Mouse (Mus musculus) E14TG2a.4 (cell line): ENCODE results near the gene Abl2.
"Not testable (repeated sequence)": the region's sequence is repeated elsewhere in the genome, so short reads cannot be mapped to it uniquely, and the experiment has no call there.

Experiments used
- H3K27me3 ChIP-seq: 2 replicates; pipeline ENCODE4 v1.6.1; 2014; ENCODE audit warnings: low read length, control low read depth; ENCODE audit not compliant: insufficient read depth
- H3K36me3 ChIP-seq: 2 replicates; pipeline ENCODE4 v1.6.1; 2014; ENCODE audit warnings: low read length, control low read depth; ENCODE audit not compliant: insufficient read depth
- H3K4me1 ChIP-seq: replicated peaks from 2 replicates; pipeline ENCODE4 v1.6.1; 2014; ENCODE audit warnings: low read depth, low read length, control low read depth
- H3K4me3 ChIP-seq: replicated peaks from 2 replicates; pipeline ENCODE4 v1.5.1; 2014; ENCODE audit warnings: mild to moderate bottlenecking, low read length
- H3K9me3 ChIP-seq: 2 replicates; pipeline ENCODE4 v1.6.1; 2014; ENCODE audit warnings: low read length, control low read depth
- CTCF ChIP-seq: conservative IDR thresholded peaks from 2 replicates; pipeline ENCODE4 v1.5.1; 2014; ENCODE audit warnings: low read length
- NANOG ChIP-seq: IDR thresholded peaks from 2 replicates; pipeline ENCODE4 v1.6.1; 2014; ENCODE audit warnings: borderline replicate concordance, low read length, mixed read lengths
- POU5F1 ChIP-seq: IDR thresholded peaks from 2 replicates; pipeline ENCODE4 v1.6.1; 2014; ENCODE audit warnings: low read length, borderline replicate concordance

Abl2 gene

DNA sequence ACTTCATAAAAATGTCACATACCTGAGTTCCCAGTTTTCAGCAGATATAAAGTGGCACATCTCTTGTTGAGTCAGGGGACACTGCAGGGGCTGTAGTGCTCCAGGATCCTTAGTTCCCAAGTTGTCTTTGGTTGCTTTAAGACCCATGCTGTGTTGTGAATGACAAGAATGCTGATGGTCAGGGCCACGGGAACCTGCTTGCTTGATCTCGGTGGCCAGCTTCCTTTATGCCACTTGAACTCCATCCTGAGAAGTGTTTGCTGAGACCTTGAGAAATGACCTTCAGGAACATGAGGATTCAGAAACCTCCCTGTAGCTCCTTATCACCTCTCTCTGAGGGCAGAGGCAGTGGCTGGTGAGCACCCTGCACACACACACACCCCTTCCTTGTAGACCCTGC, 90.1 kb downstream of the Abl2 start:
- Histone ChIP-seq H3K36me3 (peaks cover 82% of the 10 kb centered on the region), H3K4me1 (peaks cover 83% of the 10 kb centered on the region), H3K4me3 (no peak overlapping the region), H3K9me3 (no peaks in the 10 kb centered on the region), H3K27me3 (no peaks in the 10 kb centered on the region)
- TF ChIP-seq NANOG = peak; percentile 71
- no peak for TF ChIP-seq POU5F1

DNA sequence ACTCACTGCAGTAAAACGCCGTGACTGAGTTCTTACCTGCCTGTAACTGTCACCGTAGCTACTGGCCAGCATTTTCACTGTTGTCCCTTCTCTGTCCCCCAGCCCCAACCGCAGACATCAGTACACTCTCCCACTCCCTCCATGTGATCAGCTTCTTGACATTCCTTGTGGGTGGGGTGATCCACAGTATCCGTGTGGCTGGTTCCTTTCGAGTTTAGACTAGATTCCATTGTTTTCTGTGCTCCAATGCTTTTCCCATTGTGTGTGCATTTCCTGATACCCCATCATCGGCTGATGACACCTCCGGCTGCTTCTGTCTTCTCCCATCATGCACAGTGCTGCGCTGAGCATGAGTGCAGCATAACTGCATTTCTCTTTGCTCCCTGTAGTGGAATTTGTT, 92.0 kb downstream of the Abl2 start:
- Histone ChIP-seq H3K36me3 (peaks cover 80% of the 10 kb centered on the region), H3K4me1 (peaks cover 84% of the 10 kb centered on the region)
- TF ChIP-seq NANOG (no peak), CTCF (no peak), POU5F1 (no peak)

DNA sequence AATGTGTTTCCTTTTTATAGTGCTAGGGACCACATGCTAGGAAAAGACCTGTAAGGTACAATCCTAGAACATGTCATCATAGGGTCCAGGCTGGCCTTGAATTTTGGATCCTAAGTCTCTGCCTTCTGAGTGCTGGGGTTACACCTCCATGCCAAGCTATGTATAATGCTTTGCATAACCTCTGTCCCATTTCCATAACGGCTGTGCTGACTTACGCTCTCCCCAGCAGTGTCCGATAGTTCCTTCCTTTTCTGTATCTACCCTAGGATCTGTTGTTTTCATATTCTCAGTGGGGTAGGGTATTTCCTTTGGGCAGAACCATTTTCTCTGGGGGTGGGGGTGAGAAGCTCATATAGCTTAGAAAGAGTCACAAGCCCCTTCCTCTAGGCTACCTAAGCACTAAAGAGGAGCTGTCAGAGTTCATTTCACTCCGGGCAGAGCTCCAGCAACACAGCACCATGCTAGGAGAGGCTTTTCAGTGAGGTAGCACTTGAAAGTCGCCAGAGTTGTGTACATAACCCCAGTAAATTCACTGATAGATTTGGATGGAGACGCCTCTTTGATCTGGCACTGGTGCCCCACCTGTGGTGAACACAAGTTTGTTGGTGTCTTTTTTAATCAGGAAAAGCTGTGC, 93.7 kb downstream of the Abl2 start:
- H3K9me3 ChIP-seq = no peaks in the 10 kb centered on the region
- no peak overlapping the region for H3K4me3 ChIP-seq
- H3K27me3 ChIP-seq = no peaks in the 10 kb centered on the region
- peaks cover 81% of the 10 kb centered on the region for H3K36me3 ChIP-seq
- H3K4me1 ChIP-seq = peaks cover 87% of the 10 kb centered on the region
- no peak for TF ChIP-seq NANOG
- no peak for TF ChIP-seq CTCF
- TF ChIP-seq POU5F1 = no peak

More for the DNA sequence above, 92.0 kb downstream of the Abl2 start:
- Histone ChIP-seq H3K27me3 (no peaks in the 10 kb centered on the region), H3K9me3 (no peaks in the 10 kb centered on the region), H3K4me3 (no peak overlapping the region)

DNA sequence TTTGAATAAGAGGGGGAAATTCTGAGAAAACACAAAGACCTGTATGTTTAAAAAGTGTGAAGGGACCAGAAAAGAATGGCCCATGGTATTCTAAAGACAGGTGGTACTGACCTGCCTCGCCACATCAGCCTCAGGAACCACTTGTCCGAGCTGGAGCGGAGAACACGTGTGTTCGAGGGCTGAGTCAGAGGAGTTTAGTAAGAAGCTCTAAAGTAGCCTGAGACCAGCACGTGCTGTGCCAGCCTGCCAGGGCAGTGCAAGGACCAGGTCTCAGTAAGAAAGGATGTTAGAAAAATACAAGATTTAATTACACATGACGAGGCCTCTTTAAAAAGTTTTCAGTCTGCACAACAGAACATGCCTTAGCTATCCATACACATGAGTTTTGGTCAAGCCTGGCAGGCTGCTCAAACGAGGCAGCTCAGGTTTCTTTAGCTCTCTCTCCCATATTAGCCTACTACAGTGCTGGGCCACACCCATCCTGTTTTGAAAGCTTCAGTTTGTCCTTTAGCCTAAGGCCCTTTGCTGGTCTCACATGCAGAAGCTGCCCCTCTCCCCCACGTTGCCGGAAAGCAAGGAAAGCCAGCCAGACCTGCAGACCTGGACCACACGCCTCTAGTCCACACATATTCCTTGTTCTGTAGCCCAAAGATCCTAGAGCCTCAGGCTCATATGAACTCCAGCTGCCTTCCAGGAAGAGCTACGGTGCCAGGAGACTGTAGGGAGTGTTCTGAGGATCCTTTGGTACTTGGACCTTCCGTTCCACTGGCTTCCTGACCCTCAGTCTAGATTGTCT, 96.3 kb downstream of the Abl2 start:
- H3K4me3 ChIP-seq = peak overlapping the region; percentile 68
- no peaks in the 10 kb centered on the region for H3K9me3 ChIP-seq
- peaks cover 90% of the 10 kb centered on the region for H3K4me1 ChIP-seq
- H3K27me3 ChIP-seq = no peaks in the 10 kb centered on the region
- H3K36me3 ChIP-seq = peaks cover 83% of the 10 kb centered on the region
- TF ChIP-seq POU5F1 (no peak), NANOG (no peak), CTCF (no peak)

DNA sequence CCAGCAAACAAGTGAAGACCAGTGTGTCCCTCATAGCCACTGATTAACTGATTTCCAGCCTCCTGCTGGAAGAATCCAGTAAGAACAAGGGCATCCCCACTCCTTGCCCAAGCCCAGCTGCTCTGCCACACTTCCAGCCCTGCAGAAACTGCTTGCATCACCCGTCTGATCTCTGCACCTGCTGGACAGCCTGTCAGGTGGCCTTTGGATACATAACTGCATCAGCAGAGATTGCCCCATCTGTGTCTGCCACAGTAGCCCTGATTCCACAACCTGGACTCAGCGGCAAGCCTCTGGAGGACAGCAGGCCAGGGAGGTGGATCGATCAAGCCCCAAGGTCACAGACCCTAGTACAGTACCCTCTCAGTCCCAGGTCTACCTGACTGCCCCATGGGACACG, 98.9 kb downstream of the Abl2 start:
- H3K9me3 ChIP-seq = no peaks in the 10 kb centered on the region
- TF ChIP-seq POU5F1 (no peak), NANOG (no peak), CTCF (no peak)
- H3K27me3 ChIP-seq = no peaks in the 10 kb centered on the region
- peak overlapping the region; percentile 27 for H3K4me3 ChIP-seq
- H3K36me3 ChIP-seq = peaks cover 81% of the 10 kb centered on the region
- H3K4me1 ChIP-seq = peaks cover 93% of the 10 kb centered on the region

DNA sequence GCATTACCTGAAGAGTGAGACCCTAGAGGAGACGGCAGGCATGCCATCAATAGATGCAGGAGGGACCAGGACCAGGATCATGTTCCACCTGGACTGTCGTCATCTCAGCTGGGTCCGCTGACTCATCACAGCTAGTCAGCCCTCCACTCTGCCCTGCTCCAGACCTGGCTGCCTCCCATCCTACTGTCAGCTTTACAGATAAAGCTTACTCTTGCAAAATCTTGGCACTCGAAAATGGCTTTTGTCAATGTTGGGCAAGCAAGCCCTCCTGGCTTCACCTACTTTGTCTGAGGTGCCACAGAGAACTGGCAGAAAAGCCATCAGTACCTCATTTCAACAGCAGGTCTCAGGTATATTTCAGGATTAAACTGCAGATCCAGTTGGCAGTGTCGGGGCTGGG, 100.1 kb downstream of the Abl2 start:
- Histone ChIP-seq H3K4me3 (no peak overlapping the region), H3K27me3 (no peaks in the 10 kb centered on the region), H3K36me3 (peaks cover 73% of the 10 kb centered on the region), H3K4me1 (peaks cover 92% of the 10 kb centered on the region), H3K9me3 (no peaks in the 10 kb centered on the region)
- TF ChIP-seq POU5F1 (no peak), CTCF (no peak), NANOG (no peak)

DNA sequence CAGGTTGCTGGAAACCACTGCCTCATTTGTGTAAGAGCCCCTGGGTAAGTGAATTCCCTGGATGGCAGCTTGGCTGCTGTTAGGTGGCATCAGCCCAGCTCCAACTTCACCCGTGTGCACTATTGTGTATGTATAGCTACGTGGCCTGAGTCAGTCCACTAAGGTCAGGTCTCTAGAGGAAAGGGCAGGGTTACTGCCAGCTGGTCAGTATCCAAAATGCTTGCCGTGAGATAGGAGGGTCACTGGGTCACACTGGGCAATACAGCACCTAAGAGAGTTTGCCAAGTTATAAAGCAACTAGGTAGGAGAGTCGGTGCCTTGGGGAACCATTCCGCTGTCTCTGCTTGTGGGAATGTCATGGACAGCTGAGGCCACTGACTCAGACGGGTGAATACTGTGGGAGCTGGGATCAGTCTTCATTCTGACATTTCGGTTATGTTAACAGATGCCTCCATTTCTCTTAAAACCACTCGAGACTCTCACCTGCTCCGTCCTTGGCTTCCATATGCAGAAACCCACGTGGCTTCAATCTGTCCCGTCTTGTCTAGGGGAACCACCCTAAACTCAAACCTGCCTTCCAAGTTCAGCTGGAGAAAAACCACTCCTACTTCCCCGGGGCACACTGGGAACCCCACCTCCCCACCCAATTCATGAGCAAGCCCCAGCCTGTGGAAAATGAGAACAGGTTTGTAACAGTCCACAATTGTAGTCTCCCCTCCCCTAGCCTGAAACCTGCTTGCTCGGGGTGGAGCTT, 101.5 kb downstream of the Abl2 start:
- Histone ChIP-seq H3K9me3 (no peaks in the 10 kb centered on the region), H3K36me3 (peaks cover 73% of the 10 kb centered on the region), H3K27me3 (no peaks in the 10 kb centered on the region), H3K4me3 (peak overlapping the region; percentile 74), H3K4me1 (peaks cover 92% of the 10 kb centered on the region)
- TF ChIP-seq NANOG (no peak), CTCF (no peak), POU5F1 (no peak)

DNA sequence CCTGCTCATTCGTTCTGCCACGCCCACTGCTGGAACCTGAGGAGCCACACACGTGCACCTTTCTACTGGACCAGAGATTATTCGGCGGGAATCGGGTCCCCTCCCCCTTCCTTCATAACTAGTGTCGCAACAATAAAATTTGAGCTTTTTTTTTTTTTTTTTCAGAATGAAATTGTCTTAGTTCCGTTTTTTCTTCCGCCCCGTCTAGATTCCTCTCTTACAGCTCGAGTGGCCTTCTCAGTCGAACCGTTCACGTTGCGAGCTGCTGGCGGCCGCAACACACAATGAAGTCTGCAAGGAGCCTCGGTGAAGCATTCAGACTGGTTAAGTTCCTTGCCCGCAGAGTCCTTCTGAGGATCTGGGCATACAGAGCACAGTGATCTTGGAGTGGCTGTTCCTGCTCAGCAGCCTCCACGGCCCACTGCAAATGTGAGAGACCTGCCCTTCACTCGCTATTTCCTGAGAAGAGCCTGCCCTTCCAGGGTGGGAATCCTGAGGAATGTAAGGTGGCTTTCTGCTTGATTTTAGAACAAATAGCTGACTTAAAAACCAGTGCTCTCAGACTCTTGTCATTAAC, 102.2 kb downstream of the Abl2 start:
- H3K4me3 ChIP-seq = peak overlapping the region; percentile 63
- H3K27me3 ChIP-seq = not testable (repeated sequence)

More for the DNA sequence above, 102.2 kb downstream of the Abl2 start:
- peaks cover 92% of the 10 kb centered on the region for H3K4me1 ChIP-seq
- peaks cover 71% of the 10 kb centered on the region for H3K36me3 ChIP-seq
- H3K9me3 ChIP-seq = not testable (repeated sequence)
